Mouse (Mus musculus) kidney, postnatal 4 days (tissue): ENCODE results near the gene Gm5157.
"Not testable (repeated sequence)": the region's sequence is repeated elsewhere in the genome, so short reads cannot be mapped to it uniquely, and the experiment has no call there.

Source experiments
- DNase-seq, 2 experiments: peaks; one replicate each; pipeline ENCODE4 v3.0.0; 2021; ENCODE audit warnings: mixed read lengths in 2 of 2

Gm5157 gene

GRCm38 (mm10) chr7:21190323-21190722 is at the start of gene Gm5157:
TSS of gene Gm5157 (minus strand) at chr7:21190423.
- not testable (repeated sequence) for DNase-seq

- not testable (repeated sequence) for DNase-seq
These were observed 28.3 kb downstream of the Gm5157 start, which contains the start of gene Vmn1r123 for GRCm38 (mm10) chr7:21161885-21162284. TSS of gene Vmn1r123 (plus strand) at chr7:21162185.
